Comparison of ENCODE assay signal across 9 mouse cellular contexts in genomic region chr11:96622782-96623181, GRCm38 (mm10).
DNase-seq lines count a peak whose midpoint lies in the region; ATAC-seq and TF ChIP-seq lines count a peak whose summit lies in the region.
"Had no signal": no experiment of that assay in that cellular context is flagged by ENCODE, and none has a peak within 500 bp of the region (broad histone marks: within the 10 kb centered on the region; RNA-seq: fewer than 3 reads in every experiment).

No protein-coding gene starts in this region.

- H3K27me3 ChIP-seq in cerebellum, adult 2 months (ENCODE audit: control insufficient read depth, insufficient read depth, low read length) = peaks cover 1% of the 10 kb centered on the region; the same call in 1 of the 2 replicates
- H3K27me3 ChIP-seq in Patski = no peaks in the 10 kb centered on the region

- in situ Hi-C loops in Patski (cut with MboI; ENCODE audit: low pct_unique_long_range_greater_than_20kb) = loop anchor here (5.0 kb wide), 2 partner anchors 65 to 320 kb away; partner anchors contain the start of gene Hoxb5

- WGBS in cerebellum, adult 2 months = 19% methylated on average over 9 of the region's 9 CpGs

- TF ChIP-seq CTCF in cerebellum, adult 2 months (IDR thresholded peaks at IDR 0.05; ENCODE audit: borderline replicate concordance, insufficient read depth, low read depth, low read length) = no peak
- TF ChIP-seq CTCF in Patski (IDR thresholded peaks at IDR 0.05) = peak; percentile 89

- TF ChIP-seq POLR2A in cerebellum, adult 2 months (IDR thresholded peaks at IDR 0.05; ENCODE audit: borderline replicate concordance, insufficient read depth, low read length) = no peak

- CTCF ChIA-PET in Patski (lab: Charles Lee) = interaction anchor here (6.7 kb wide), 1 partner anchor 344 kb away, joined by 66 read pairs; the partner anchor contains the start of gene Hoxb8

- intact Hi-C loops in gastrocnemius, postnatal 14 days (cut with DNase I; ENCODE audit: low total_unique reads) = no loop called here

- ATAC-seq in Patski = peak; percentile 60

- POLR2A ChIA-PET in Patski (lab: Charles Lee) = no interaction called here

- no peaks in the 10 kb centered on the region for H3K4me1 ChIP-seq in cerebellum, adult 2 months (ENCODE audit: control insufficient read depth, insufficient read depth, low read length)
- H3K4me1 ChIP-seq: liver, embryonic 15.5 days had no signal

- H3K4me3 ChIP-seq in cerebellum, adult 2 months (replicated peaks; ENCODE audit: insufficient read depth, low read depth, low read length) = no peak overlapping the region
- H3K4me3 ChIP-seq: liver, embryonic 15.5 days had no signal

- peak; percentile 11 to 18 for DNase-seq in cerebellum, postnatal 10 days
- no peak for DNase-seq in cerebellum, adult 2 months
- DNase-seq in Patski (ENCODE audit: low read depth, low spot score) (no peak), MN1 (ENCODE audit: low spot score) (no peak)
- peak; percentile 14 for DNase-seq in gastrocnemius, postnatal 14 days
- DNase-seq in kidney, adult 9 months = peak; percentile 83
- DNase-seq in lung, postnatal 36 days = peak; percentile 70
- DNase-seq in thymus, postnatal 4 days = peak; percentile 62

- H3K27ac ChIP-seq in cerebellum, adult 2 months (ENCODE audit: insufficient read depth, low read length) = no peak overlapping the region
- H3K27ac ChIP-seq: liver, embryonic 15.5 days had no signal

Comparison
In these comparisons a context has a peak if more than half of its experiments do, and no peak if none do; other contexts are left out.
1. DNase-seq: peak in cerebellum, postnatal 10 days (2 of 2), gastrocnemius, postnatal 14 days (single experiment), kidney, adult 9 months (single experiment), lung, postnatal 36 days (single experiment) and thymus, postnatal 4 days (single experiment); none in cerebellum, adult 2 months (0 of 2), Patski (single experiment) and MN1 (single experiment).